Mouse (Mus musculus): ENCODE measurements around the gene Sfpq. TPM values are rescaled to one million over a fixed set of nuclear protein-coding genes. Genes with fewer than 3 reads are reported as not detected.
"Not testable (repeated sequence)": the region's sequence is repeated elsewhere in the genome, so short reads cannot be mapped to it uniquely, and the experiment has no call there.

Gene Sfpq
- polyA plus RNA-seq (2012; rRNA removed), result 13.4 and 23.3 TPM in 2 replicates

DNA sequence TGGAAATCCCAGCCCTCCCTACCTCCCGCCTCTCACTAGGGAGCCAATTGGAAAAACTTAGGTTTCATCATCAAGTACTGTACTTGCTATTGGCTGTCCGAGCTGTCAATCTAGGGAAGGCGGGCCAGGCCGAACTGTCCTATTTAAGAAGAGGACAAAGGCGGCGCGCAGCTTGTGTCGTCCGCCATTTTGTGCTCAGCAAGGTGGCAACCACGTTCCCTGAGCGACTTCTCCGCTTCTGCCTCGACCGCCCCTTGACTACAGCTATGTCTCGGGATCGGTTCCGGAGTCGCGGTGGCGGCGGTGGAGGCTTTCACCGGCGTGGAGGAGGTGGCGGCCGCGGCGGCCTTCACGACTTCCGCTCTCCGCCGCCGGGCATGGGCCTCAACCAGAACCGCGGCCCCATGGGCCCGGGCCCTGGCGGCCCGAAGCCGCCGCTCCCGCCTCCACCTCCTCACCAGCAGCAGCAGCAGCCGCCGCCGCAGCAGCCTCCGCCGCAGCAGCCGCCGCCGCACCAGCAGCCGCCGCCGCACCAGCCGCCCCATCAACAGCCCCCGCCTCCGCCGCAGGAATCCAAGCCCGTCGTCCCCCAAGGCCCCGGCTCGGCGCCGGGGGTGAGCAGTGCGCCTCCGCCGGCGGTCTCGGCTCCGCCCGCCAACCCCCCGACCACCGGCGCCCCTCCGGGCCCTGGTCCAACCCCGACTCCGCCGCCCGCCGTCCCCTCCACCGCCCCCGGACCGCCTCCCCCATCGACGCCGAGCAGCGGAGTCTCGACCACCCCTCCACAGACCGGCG, at the start of gene Sfpq:
Sfpq (plus strand) TSS at position 174 of the 795 bp plus-strand sequence.
- under 1% methylated on average over 65 of the region's 87 CpGs for WGBS
- DNase-seq (ENCODE audit: low read depth, low spot score), result peak; percentile 98

DNA sequence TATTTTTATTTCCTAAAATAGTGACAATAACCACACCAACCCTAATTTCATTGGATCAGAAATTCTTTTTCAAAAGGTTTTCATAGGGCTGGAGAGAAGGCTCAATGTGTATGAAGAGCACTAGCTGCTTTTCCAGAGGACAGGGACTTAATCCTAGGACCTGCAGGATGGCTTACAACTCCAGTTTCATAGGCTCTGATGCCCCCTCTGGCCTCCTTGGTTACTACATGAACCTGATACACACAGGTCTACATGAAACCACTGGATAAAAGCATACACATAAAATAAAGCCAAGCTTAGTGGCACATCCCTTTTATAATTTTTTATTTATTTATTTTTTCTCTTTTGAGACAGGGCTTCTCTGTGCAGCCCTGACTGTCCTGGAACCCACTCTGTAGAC, 43.7 kb upstream of the Sfpq start:
- DNase-seq (ENCODE audit: low read depth, low spot score), result no peak

DNA sequence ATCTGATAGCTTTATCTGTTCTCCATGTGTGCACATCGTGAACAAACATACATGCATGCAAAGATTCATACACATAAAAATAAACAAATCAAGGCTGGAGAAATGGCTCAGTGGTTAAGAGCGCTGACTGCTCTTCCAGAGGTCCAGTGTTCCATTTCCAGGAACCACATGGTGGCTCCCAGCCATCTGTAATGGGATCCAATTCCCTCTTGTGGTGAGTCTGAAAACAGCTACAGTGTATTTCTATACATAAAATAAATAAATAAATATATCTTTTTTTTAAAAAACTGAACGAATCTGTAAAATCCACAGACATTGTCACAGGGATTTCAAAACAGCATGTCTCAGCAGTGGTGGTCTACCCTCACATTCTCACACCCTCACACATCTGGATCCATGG, 42.4 kb upstream of the Sfpq start:
- DNase-seq (ENCODE audit: low read depth, low spot score), result no peak
- WGBS, result 75% methylated on average over 3 of the region's 3 CpGs

GRCm38 (mm10) chr4:126983321-126983720, 37.8 kb upstream of the Sfpq start:
- DNase-seq (ENCODE audit: low read depth, low spot score), result no peak
- 36% methylated on average over 3 of the region's 3 CpGs for WGBS

- not testable (repeated sequence) for DNase-seq (ENCODE audit: low read depth, low spot score)
- 91% methylated on average over 12 of the region's 13 CpGs for WGBS
Measured at GRCm38 (mm10) chr4:126983736-126984525, 37.2 kb upstream of the Sfpq start.

DNA sequence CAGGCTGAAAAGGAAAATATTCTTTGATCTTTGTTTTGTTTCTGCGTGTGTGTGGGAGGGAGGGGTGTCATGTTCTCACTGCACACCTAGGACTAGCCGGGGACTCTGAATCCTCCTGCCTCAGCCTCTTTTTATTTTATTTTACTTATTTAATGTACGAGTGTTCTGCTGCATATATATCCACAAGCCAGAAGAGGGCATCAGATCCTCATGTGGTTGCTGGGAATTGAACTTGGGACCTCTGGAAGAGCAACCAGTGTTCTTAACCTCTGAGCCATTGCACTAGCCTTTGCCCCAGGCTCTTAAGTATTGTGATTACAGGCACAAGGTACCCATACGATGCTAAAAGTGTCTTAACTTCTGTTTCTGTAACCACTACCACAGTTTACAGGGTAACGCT, 34.4 kb upstream of the Sfpq start:
- DNase-seq (ENCODE audit: low read depth, low spot score), result no peak
- 74% methylated on average over 5 of the region's 5 CpGs for WGBS

DNA sequence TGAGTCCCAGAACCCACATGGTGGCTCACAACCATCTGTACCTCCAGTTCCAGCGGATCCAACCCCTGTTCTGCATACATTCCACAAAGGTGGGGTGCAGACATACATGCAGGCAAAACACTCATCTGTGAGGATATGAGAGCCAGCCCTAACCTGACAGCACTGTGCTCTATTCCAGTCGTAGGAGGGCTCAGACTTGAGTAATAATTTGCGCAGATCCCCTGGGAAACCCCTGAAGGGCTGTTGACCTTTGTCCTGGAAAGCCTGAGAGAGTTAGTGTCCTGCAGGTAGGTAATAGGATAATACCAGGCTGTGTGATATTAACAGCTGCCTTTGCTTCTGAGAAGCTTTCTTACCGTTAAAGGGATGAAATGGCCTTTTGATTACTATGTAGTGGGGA, 32.6 kb upstream of the Sfpq start:
- 60% methylated on average over 4 of the region's 4 CpGs for WGBS

GRCm38 (mm10) chr4:126990553-126990952, 30.6 kb upstream of the Sfpq start:
- no peak for DNase-seq (ENCODE audit: low read depth, low spot score)

More for the DNA sequence above, 32.6 kb upstream of the Sfpq start:
- DNase-seq (ENCODE audit: low read depth, low spot score), result no peak

- WGBS, result 68% methylated on average over 5 of the region's 5 CpGs
- no peak for DNase-seq (ENCODE audit: low read depth, low spot score)
Measured at GRCm38 (mm10) chr4:126992356-126992755, 28.8 kb upstream of the Sfpq start.

GRCm38 (mm10) chr4:126999372-126999771, 21.8 kb upstream of the Sfpq start:
- DNase-seq (ENCODE audit: low read depth, low spot score), result not testable (repeated sequence)
- 96% methylated on average over 16 of the region's 16 CpGs for WGBS

- DNase-seq (ENCODE audit: low read depth, low spot score), result no peak
- 41% methylated on average over 8 of the region's 8 CpGs for WGBS
Measured at GRCm38 (mm10) chr4:127000601-127001105, 20.5 kb upstream of the Sfpq start.

DNA sequence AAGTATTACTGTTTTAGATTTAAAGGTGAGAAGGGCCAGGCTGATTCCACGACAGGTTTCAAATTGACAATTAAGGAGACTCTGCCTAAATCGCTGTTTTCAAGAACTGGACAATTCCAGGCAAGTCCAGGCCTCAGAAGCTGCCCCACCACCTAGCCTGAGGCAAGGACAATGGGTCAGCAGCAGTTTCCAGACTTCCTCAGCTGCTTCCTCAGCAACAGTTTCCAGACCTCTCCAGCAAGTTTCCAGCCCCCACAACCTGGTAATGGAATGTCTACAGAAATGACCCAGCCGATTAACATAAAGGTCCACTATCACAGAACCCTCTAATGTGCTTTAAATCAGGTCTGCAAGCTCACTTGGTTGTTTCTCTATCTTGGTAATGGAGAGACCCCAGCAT, 16.7 kb upstream of the Sfpq start:
- 89% methylated on average over 3 of the region's 3 CpGs for WGBS

GRCm38 (mm10) chr4:127005113-127005936, 15.8 kb upstream of the Sfpq start:
- WGBS, result 24% methylated on average over 25 of the region's 25 CpGs

More for the DNA sequence above, 16.7 kb upstream of the Sfpq start:
- DNase-seq (ENCODE audit: low read depth, low spot score), result no peak

DNA sequence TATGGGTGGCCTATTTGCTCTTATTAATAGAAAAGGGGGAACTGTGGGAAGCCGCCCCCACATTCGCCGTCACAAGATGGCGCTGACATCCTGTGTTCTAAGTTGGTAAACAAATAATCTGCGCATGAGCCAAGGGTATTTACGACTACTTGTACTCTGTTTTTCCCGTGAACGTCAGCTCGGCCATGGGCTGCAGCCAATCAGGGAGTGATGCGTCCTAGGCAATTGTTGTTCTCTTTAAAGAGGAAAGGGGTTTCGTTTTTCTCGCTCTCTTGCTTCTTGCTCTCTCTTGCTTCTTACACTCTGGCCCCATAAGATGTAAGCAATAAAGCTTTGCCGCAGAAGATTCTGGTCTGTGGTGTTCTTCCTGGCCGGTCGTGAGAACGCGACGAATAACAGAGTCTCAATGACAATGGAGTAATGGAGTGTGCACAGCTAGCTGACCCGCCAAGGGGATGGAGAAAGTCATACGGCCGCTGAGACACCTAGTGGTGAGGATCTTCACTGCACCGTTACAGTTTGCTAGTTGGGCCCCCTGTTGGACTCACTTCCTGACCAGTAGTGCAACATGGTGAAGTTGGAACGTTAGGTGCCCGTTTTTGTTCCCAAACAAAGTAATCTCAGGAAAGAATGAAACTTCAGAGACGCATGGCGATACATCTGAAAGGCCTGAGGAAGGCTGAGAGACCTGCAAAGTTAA, 5.7 kb upstream of the Sfpq start:
- peak; percentile 55 for DNase-seq (ENCODE audit: low read depth, low spot score)
- 17% methylated on average over 14 of the region's 26 CpGs for WGBS

More at GRCm38 (mm10) chr4:127005113-127005936, 15.8 kb upstream of the Sfpq start:
- no peak for DNase-seq (ENCODE audit: low read depth, low spot score)

GRCm38 (mm10) chr4:127016366-127016765, 4.8 kb upstream of the Sfpq start:
- DNase-seq (ENCODE audit: low read depth, low spot score), result no peak
- 76% methylated on average over 4 of the region's 4 CpGs for WGBS

GRCm38 (mm10) chr4:127020411-127021150, 543 bp upstream of the Sfpq start:
- no peak for DNase-seq (ENCODE audit: low read depth, low spot score)
- 10% methylated on average over 13 of the region's 13 CpGs for WGBS

- WGBS, result 1% methylated on average over 53 of the region's 53 CpGs
- DNase-seq (ENCODE audit: low read depth, low spot score), result peak; percentile 62
Measured at GRCm38 (mm10) chr4:127021989-127022626, 984 bp downstream of the Sfpq start.

GRCm38 (mm10) chr4:127023201-127023600, 2.1 kb downstream of the Sfpq start:
- DNase-seq (ENCODE audit: low read depth, low spot score), result no peak
- under 1% methylated on average over 9 of the region's 9 CpGs for WGBS
